Mouse (Mus musculus) T-helper 1 cell (primary cell): Measurements from ENCODE around the gene Patz1.

Source experiments
- in situ Hi-C: fragments of 300-600 bp; cut with MboI, MseI; formaldehyde crosslinking; loops from one replicate; pipeline ENCODE4 v1.15.1; 2025; ENCODE audit warnings: high pct_unique_total_duplicates

The Patz1 gene

DNA sequence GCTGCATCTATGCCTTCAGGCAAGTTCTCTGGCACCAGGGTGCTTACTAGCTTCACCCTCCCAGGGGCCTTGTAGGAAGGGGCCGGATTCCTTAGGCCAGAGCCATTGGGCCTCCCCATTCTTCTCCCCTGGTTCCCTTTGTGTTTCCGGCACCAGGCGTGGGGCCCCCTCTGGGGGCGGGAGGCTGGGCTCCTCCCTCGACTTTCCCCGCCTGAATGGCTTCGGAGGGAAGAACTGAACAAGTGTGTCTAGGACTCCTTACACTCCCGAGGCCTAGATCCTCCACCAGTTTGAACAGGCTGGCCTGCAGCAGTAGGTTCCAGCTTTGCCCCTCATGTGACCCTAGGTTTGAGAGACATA, 3.4 kb downstream of the Patz1 start:
- in situ Hi-C loops = loop anchor here (5.0 kb wide), 1 partner anchor 40 kb away; the partner anchor contains the start of gene Pik3ip1

GRCm38 (mm10) chr11:3292711-3293249, 4.1 kb downstream of the Patz1 start:
- in situ Hi-C loops = loop anchor here (5.0 kb wide), 1 partner anchor 40 kb away; the partner anchor contains the start of gene Pik3ip1

DNA sequence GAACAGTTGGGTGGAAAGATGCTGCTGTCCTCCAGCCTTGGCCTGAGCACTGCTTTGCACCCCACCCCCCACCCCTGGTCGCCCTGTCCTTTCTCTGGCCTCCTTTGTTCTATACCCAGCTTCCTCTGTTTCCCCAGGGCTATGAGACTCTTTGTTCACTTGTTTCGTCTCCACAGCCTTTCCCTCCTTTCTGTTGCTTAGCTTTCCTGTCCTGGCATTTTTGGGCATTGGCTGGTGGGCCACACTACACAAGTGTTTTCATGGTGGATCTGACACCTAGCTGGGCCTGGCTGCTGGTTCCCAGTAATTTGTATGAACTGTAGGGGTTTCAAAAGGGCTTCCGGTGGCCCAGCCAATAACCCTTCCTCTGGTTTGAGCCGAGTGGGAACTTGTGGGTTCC, 4.7 kb downstream of the Patz1 start:
- in situ Hi-C loops = loop anchor here (5.0 kb wide), 1 partner anchor 39 kb away; the partner anchor contains the start of gene Pik3ip1

GRCm38 (mm10) chr11:3294641-3295040, 6.0 kb downstream of the Patz1 start:
- in situ Hi-C loops = loop anchor here (5.0 kb wide), 1 partner anchor 38 kb away; the partner anchor contains the start of gene Pik3ip1

GRCm38 (mm10) chr11:3296056-3296455, 7.4 kb downstream of the Patz1 start:
- in situ Hi-C loops = no loop called here

GRCm38 (mm10) chr11:3297871-3298812, 9.5 kb downstream of the Patz1 start:
- in situ Hi-C loops = no loop called here

DNA sequence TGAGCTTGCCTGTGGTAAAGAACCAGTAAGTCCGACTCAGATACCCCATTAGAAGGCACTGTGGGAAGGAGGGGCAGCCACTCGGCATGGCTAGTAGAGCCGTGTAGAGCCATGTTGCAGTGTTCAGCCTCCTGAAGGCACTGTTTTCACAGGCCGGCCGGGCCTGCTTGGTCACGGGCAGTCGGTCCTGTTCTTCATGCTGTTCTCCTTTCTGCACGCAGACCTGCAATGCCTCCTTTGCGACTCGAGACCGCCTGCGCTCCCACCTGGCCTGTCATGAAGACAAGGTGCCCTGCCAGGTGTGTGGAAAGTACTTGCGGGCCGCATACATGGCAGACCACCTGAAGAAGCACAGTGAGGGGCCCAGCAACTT, 10.1 kb downstream of the Patz1 start:
- in situ Hi-C loops = no loop called here

- in situ Hi-C loops = no loop called here
Measured at GRCm38 (mm10) chr11:3301075-3301474, 12.4 kb downstream of the Patz1 start.

- in situ Hi-C loops = no loop called here
Measured at GRCm38 (mm10) chr11:3302385-3302784, 13.7 kb downstream of the Patz1 start.

DNA sequence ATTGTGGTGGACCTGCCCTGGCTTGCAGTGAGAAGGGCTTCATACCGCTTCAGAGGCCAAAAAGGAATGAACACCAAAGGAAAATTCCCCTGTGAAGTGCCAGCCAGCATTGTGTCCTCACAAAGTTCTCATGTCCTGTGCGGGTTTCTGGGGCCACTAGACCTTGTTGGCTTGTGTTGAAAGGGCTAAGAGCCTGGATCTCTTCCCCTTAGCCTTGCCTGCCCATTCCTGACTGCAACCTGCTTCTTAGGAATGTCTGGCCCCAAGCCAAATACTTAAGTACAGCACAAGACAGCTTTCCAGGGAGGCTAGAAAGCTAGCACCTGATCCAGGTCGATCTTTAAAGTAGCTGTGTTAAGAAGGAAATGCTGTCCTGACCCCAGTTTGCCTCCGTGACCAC, 14.1 kb downstream of the Patz1 start:
- in situ Hi-C loops = no loop called here

GRCm38 (mm10) chr11:3305821-3306220, 17.1 kb downstream of the Patz1 start:
- in situ Hi-C loops = no loop called here

DNA sequence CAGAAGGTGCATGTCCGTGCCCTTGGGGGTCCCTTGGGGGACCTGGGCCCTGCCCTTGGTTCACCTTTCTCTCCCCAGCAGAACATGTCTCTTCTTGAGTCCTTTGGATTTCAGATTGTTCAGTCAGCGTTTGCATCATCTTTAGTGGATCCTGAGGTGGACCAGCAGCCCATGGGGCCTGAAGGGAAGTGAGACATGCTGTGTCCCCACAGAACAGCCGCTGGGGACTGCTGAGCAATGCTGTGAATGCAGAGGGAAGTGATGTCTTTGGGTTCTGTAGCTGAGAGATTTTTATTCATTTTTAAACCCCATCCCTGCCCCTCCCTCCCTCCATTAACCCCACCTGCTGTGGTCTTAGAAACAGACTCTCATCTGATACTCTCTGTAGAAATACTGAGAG, 19.2 kb downstream of the Patz1 start:
- in situ Hi-C loops = no loop called here

- in situ Hi-C loops = no loop called here
Measured at GRCm38 (mm10) chr11:3309884-3310283, 21.2 kb downstream of the Patz1 start.

GRCm38 (mm10) chr11:3310789-3311585, 22.3 kb downstream of the Patz1 start:
- in situ Hi-C loops = no loop called here

DNA sequence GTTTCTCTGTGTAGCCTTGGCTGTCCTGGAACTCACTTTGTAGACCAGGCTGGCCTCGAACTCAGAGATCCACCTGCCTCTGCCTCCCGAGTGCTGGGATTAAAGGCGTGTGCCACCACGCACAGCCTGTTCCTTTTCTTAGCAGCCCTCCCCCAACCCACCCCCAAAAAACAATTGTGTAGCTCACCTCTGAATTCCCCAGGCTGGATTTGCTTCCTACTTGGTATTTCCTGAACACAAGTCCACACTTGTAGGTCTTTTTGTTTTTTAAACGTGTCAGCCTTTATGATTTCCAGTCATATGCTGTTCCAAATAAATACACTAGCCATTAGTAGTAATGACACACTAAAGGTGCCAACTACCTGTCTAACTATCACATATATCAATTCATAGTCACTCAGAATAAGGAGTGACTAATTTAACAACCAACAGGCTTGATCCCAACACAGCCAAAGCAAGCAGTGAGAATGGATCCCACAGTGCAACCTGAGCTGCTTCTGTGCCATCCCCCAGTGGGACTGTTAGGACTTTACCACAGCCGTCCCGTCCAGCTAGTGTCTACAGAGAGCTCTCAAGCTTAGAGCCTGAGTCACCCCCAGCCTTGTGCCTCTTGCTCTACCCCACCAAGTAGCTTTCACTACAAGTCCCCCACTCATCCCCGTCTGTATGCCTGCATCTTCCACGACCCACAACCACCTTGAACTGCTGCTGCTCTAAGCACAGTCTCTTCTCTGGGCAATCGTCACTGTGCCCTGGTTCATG, 23.1 kb downstream of the Patz1 start:
- in situ Hi-C loops = no loop called here

DNA sequence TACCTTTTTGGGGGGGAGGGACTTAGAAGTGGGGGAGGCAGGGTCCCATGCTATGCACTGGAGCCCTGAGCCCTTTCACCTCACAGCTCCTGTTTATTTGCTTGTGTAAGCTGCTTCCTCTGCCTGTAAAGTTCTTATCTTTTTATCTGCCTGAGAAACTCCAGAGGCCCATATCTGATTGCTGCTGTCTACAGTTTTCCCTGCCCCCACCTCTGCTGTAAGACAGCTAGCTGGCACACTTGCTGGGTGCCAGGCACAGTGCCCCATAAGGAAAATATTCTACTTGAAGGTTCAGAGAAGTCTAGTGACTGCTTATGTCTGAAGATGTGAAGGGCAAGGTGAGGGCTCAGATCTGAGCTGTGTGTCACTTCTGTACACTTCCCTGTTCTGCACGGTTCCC, 24.6 kb downstream of the Patz1 start:
- in situ Hi-C loops = no loop called here

GRCm38 (mm10) chr11:3314148-3314547, 25.5 kb downstream of the Patz1 start:
- in situ Hi-C loops = no loop called here

- in situ Hi-C loops = no loop called here
Measured at GRCm38 (mm10) chr11:3318286-3318685, 29.6 kb downstream of the Patz1 start.

GRCm38 (mm10) chr11:3328271-3328670, 39.6 kb downstream of the Patz1 start:
- in situ Hi-C loops = no loop called here

- in situ Hi-C loops = no loop called here
Measured at GRCm38 (mm10) chr11:3328806-3329775, 40.4 kb downstream of the Patz1 start.
